Mouse (Mus musculus) embryonic facial prominence, embryonic 14.5 days (tissue): ENCODE measurements around the gene Pitpnm2. TPM values are rescaled to one million over a fixed set of nuclear protein-coding genes. Genes with fewer than 3 reads are reported as not detected.
A peak's percentile ranks its signal among the peaks of the same experiment; 100 is the strongest.

ENCODE experiments used
- ATAC-seq: fragments of 200-750 bp; cut with Nextera tagmentation; 2 replicates; pipeline ENCODE4 v1.8.0; 2017; ENCODE audit warnings: low read depth, moderate number of reproducible peaks, moderate TSS enrichment
- DNase-seq: peaks from one replicate; pipeline ENCODE4 v3.0.0-alpha.2; 2015; ENCODE audit warnings: low spot score
- H3K27ac ChIP-seq: fragments of 300-500 bp; sonication (generic); replicated peaks from 2 replicates; pipeline ENCODE4 v1.5.1; 2014; ENCODE audit warnings: low read depth, mild to moderate bottlenecking, low read length, moderate library complexity
- H3K27me3 ChIP-seq: fragments of 300-500 bp; sonication (generic); replicated peaks from 2 replicates; pipeline ENCODE4 v1.6.1; 2014; ENCODE audit warnings: low read length; ENCODE audit not compliant: control insufficient read depth, insufficient read depth
- H3K36me3 ChIP-seq: fragments of 300-500 bp; sonication (generic); 2 replicates; pipeline ENCODE4 v1.6.1; 2014; ENCODE audit warnings: low read length, mixed read lengths; ENCODE audit not compliant: control insufficient read depth, insufficient read depth
- H3K4me1 ChIP-seq: fragments of 300-500 bp; sonication (generic); 2 replicates; pipeline ENCODE4 v1.6.1; 2014; ENCODE audit warnings: antibody characterized with exemption, low read length; ENCODE audit not compliant: control insufficient read depth, insufficient read depth
- H3K4me2 ChIP-seq: fragments of 300-500 bp; sonication (generic); 2 replicates; pipeline ENCODE4 v1.6.1; 2014; ENCODE audit warnings: low read depth, mild to moderate bottlenecking, low read length, moderate library complexity, mixed read lengths
- H3K4me3 ChIP-seq: fragments of 300-500 bp; sonication (generic); 2 replicates; pipeline ENCODE4 v1.5.1; 2014; ENCODE audit warnings: low read depth, mild to moderate bottlenecking, low read length
- H3K9ac ChIP-seq: fragments of 300-500 bp; sonication (generic); 2 replicates; pipeline ENCODE4 v1.6.1; 2014; ENCODE audit warnings: low read depth, mild to moderate bottlenecking, low read length, moderate library complexity, mixed read lengths
- H3K9me3 ChIP-seq: fragments of 300-500 bp; sonication (generic); 2 replicates; pipeline ENCODE4 v1.6.1; 2016; ENCODE audit warnings: low read length; ENCODE audit not compliant: control insufficient read depth
- WGBS: fragments of 180-500 bp; shearing (Covaris S2); extraction: QIAGEN DNeasy Blood & Tissue Kit; methylation state at CpG from one replicate; pipeline ENCODE4 v1.1.7; 2014; 5-methylcytosine and 5-hydroxymethylcytosine counted together
- polyA plus RNA-seq: library from polyadenylated mRNA; unstranded; fragments of >200 nt; fragmentation: Nextera tagmentation; extraction: Ambion mirVana; gene quantifications from 2 replicates; pipeline ENCODE4 v1.2.1, GENCODE M21; 2014

Pitpnm2 gene
- polyA plus RNA-seq, 1 experiment from 2014 or later, result 7.6 TPM

GRCm38 (mm10) chr5:124253555-124253954 lies 4.0 kb upstream of the Pitpnm2 start:
- ATAC-seq, result no peak
- H3K4me2 ChIP-seq, result no peak overlapping the region
- H3K4me1 ChIP-seq, result peaks cover 9% of the 10 kb centered on the region
- H3K9ac ChIP-seq, result no peak overlapping the region
- peaks cover 49% of the 10 kb centered on the region for H3K36me3 ChIP-seq
- no peak overlapping the region for H3K27ac ChIP-seq
- no peaks in the 10 kb centered on the region for H3K27me3 ChIP-seq
- no peak for DNase-seq
- no peak overlapping the region for H3K4me3 ChIP-seq
- 88% methylated on average over 8 of the region's 8 CpGs for WGBS
- no peaks in the 10 kb centered on the region for H3K9me3 ChIP-seq

GRCm38 (mm10) chr5:124252580-124253320 lies 3.2 kb upstream of the Pitpnm2 start:
- DNase-seq, result no peak
- ATAC-seq, result no peak
- Histone ChIP-seq H3K9me3 (no peaks in the 10 kb centered on the region), H3K4me3 (no peak overlapping the region), H3K36me3 (peaks cover 41% of the 10 kb centered on the region), H3K4me2 (no peak overlapping the region), H3K4me1 (peaks cover 12% of the 10 kb centered on the region), H3K9ac (no peak overlapping the region), H3K27ac (no peak overlapping the region), H3K27me3 (no peaks in the 10 kb centered on the region)
- WGBS, result 94% methylated on average over 13 of the region's 13 CpGs

- WGBS, result 80% methylated on average over 5 of the region's 5 CpGs
- Histone ChIP-seq H3K4me3 (no peak overlapping the region), H3K9me3 (no peaks in the 10 kb centered on the region), H3K27me3 (no peaks in the 10 kb centered on the region), H3K9ac (no peak overlapping the region), H3K36me3 (peaks cover 34% of the 10 kb centered on the region), H3K4me2 (no peak overlapping the region), H3K4me1 (peaks cover 12% of the 10 kb centered on the region), H3K27ac (no peak overlapping the region)
- DNase-seq (no peak), ATAC-seq (no peak)
These were observed 1.5 kb upstream of the Pitpnm2 start for GRCm38 (mm10) chr5:124251070-124251469.

GRCm38 (mm10) chr5:124248845-124249613 lies 531 bp downstream of the Pitpnm2 start:
- 0% methylated on average over 8 of the region's 77 CpGs for WGBS
- H3K27ac ChIP-seq, result peak overlapping the region; percentile 76
- no peaks in the 10 kb centered on the region for H3K9me3 ChIP-seq
- no peaks in the 10 kb centered on the region for H3K27me3 ChIP-seq
- DNase-seq, result peak; percentile 24
- H3K4me1 ChIP-seq, result peaks cover 12% of the 10 kb centered on the region
- peak overlapping the region; percentile 84 for H3K9ac ChIP-seq
- ATAC-seq, result peak; percentile 50
- peak overlapping the region; percentile 86 for H3K4me2 ChIP-seq
- peak overlapping the region; percentile 66 for H3K4me3 ChIP-seq
- peaks cover 24% of the 10 kb centered on the region for H3K36me3 ChIP-seq

GRCm38 (mm10) chr5:124247986-124248626 lies 1.5 kb downstream of the Pitpnm2 start:
- no peak overlapping the region for H3K27ac ChIP-seq
- 26% methylated on average over 9 of the region's 9 CpGs for WGBS
- peak; percentile 30 for DNase-seq
- H3K4me3 ChIP-seq, result peak overlapping the region; percentile 66
- H3K4me1 ChIP-seq, result peaks cover 12% of the 10 kb centered on the region
- H3K4me2 ChIP-seq, result peak overlapping the region; percentile 86
- H3K9me3 ChIP-seq, result no peaks in the 10 kb centered on the region
- no peak for ATAC-seq
- peaks cover 18% of the 10 kb centered on the region; the same call in 1 of the 2 replicates for H3K36me3 ChIP-seq
- H3K9ac ChIP-seq, result peak overlapping the region; percentile 84; the same call in 1 of the 2 replicates
- H3K27me3 ChIP-seq, result no peaks in the 10 kb centered on the region

GRCm38 (mm10) chr5:124247296-124247695 lies 2.3 kb downstream of the Pitpnm2 start:
- Histone ChIP-seq H3K4me3 (no peak overlapping the region), H3K4me1 (peaks cover 12% of the 10 kb centered on the region), H3K9me3 (no peaks in the 10 kb centered on the region), H3K4me2 (no peak overlapping the region), H3K27ac (no peak overlapping the region), H3K36me3 (peaks cover 18% of the 10 kb centered on the region; the same call in 1 of the 2 replicates), H3K9ac (no peak overlapping the region), H3K27me3 (no peaks in the 10 kb centered on the region)
- DNase-seq, result no peak
- WGBS, result 44% methylated on average over 7 of the region's 7 CpGs
- no peak for ATAC-seq

GRCm38 (mm10) chr5:124244885-124245284 lies 4.7 kb downstream of the Pitpnm2 start:
- 91% methylated on average over 7 of the region's 7 CpGs for WGBS
- ATAC-seq, result no peak
- H3K4me2 ChIP-seq, result no peak overlapping the region

GRCm38 (mm10) chr5:124244449-124244848 lies 5.1 kb downstream of the Pitpnm2 start:
- H3K27ac ChIP-seq, result no peak overlapping the region
- H3K27me3 ChIP-seq, result no peaks in the 10 kb centered on the region
- no peak overlapping the region for H3K4me3 ChIP-seq
- H3K9me3 ChIP-seq, result no peaks in the 10 kb centered on the region
- H3K4me2 ChIP-seq, result no peak overlapping the region
- no peak for ATAC-seq
- DNase-seq, result no peak
- H3K9ac ChIP-seq, result no peak overlapping the region
- H3K36me3 ChIP-seq, result peaks cover 18% of the 10 kb centered on the region; the same call in 1 of the 2 replicates
- WGBS, result 93% methylated on average over 8 of the region's 8 CpGs
- H3K4me1 ChIP-seq, result peaks cover 27% of the 10 kb centered on the region

More at GRCm38 (mm10) chr5:124244885-124245284, 4.7 kb downstream of the Pitpnm2 start:
- no peak overlapping the region for H3K9ac ChIP-seq
- peaks cover 18% of the 10 kb centered on the region; the same call in 1 of the 2 replicates for H3K36me3 ChIP-seq
- peaks cover 27% of the 10 kb centered on the region for H3K4me1 ChIP-seq
- no peak for DNase-seq
- H3K4me3 ChIP-seq, result no peak overlapping the region
- no peaks in the 10 kb centered on the region for H3K9me3 ChIP-seq
- no peak overlapping the region for H3K27ac ChIP-seq
- H3K27me3 ChIP-seq, result no peaks in the 10 kb centered on the region
